Mouse (Mus musculus) left cerebral cortex, adult 2 months (tissue): Measurements from ENCODE around the gene Ptges3. TPM values are rescaled to one million over a fixed set of nuclear protein-coding genes. Genes with fewer than 3 reads are reported as not detected.
"Not testable (repeated sequence)": the region's sequence is repeated elsewhere in the genome, so short reads cannot be mapped to it uniquely, and the experiment has no call there.

Source experiments
- DNase-seq, 2 experiments: peaks; one replicate each; pipeline ENCODE4 v3.0.0; 2021 to 2022; ENCODE audit warnings: low spot score in 2 of 2, mixed read lengths in 1 of 2; ENCODE audit errors: extremely low spot score in 1 of 2
- H3K27ac ChIP-seq: fragments of 200-600 bp; 2 replicates; pipeline ENCODE4 v1.8.1; 2022
- H3K4me3 ChIP-seq: fragments of 200-600 bp; 2 replicates; pipeline ENCODE4 v1.8.1; 2022
- CTCF ChIP-seq: fragments of 200-600 bp; IDR thresholded peaks from 2 replicates; pipeline ENCODE4 v1.8.1; 2022; ENCODE audit warnings: antibody characterized with exemption, mild to moderate bottlenecking, moderate library complexity
- intact Hi-C: fragments of 180-260 bp; cut with DNase I; formaldehyde crosslinking; loops from one replicate; pipeline ENCODE4 v1.15.1; 2025
- total RNA-seq, 2 experiments: library from RNA; stranded (reverse); gene quantifications; 2 replicates each; pipeline ENCODE4 v1.2.3; 2021

Gene Ptges3
- total RNA-seq, 2 experiments from 2014 or later: 121 to 123 TPM

- no peak for DNase-seq
- intact Hi-C loops: no loop called here
- H3K4me3 ChIP-seq: no peak overlapping the region
- H3K27ac ChIP-seq: no peak overlapping the region
- no peak for TF ChIP-seq CTCF
These were observed 18.5 kb upstream of the Ptges3 start for GRCm38 (mm10) chr10:128040293-128040692.

- no peak for DNase-seq
- no peak for TF ChIP-seq CTCF
These were observed 17.1 kb upstream of the Ptges3 start for GRCm38 (mm10) chr10:128041636-128042035.

GRCm38 (mm10) chr10:128042466-128042865 lies 16.3 kb upstream of the Ptges3 start:
- Histone ChIP-seq H3K27ac (no peak overlapping the region), H3K4me3 (no peak overlapping the region)
- TF ChIP-seq CTCF: no peak
- intact Hi-C loops: no loop called here
- no peak for DNase-seq

More at GRCm38 (mm10) chr10:128041636-128042035, 17.1 kb upstream of the Ptges3 start:
- intact Hi-C loops: no loop called here
- Histone ChIP-seq H3K4me3 (no peak overlapping the region), H3K27ac (no peak overlapping the region)

GRCm38 (mm10) chr10:128043041-128043835 lies 15.5 kb upstream of the Ptges3 start:
- intact Hi-C loops: no loop called here
- no peak overlapping the region for H3K27ac ChIP-seq
- no peak for TF ChIP-seq CTCF
- DNase-seq: no peak
- no peak overlapping the region for H3K4me3 ChIP-seq

GRCm38 (mm10) chr10:128048157-128048556 lies 10.6 kb upstream of the Ptges3 start:
- DNase-seq: no peak
- no peak for TF ChIP-seq CTCF
- intact Hi-C loops: no loop called here
- Histone ChIP-seq H3K27ac (no peak overlapping the region), H3K4me3 (no peak overlapping the region)

GRCm38 (mm10) chr10:128049741-128050140 lies 9.0 kb upstream of the Ptges3 start:
- intact Hi-C loops: no loop called here
- no peak overlapping the region for H3K4me3 ChIP-seq
- TF ChIP-seq CTCF: no peak
- no peak for DNase-seq
- H3K27ac ChIP-seq: no peak overlapping the region

GRCm38 (mm10) chr10:128050355-128050754 lies 8.4 kb upstream of the Ptges3 start:
- Histone ChIP-seq H3K4me3 (no peak overlapping the region), H3K27ac (no peak overlapping the region)
- DNase-seq: no peak
- TF ChIP-seq CTCF: no peak
- intact Hi-C loops: no loop called here

GRCm38 (mm10) chr10:128051589-128051988 lies 7.2 kb upstream of the Ptges3 start:
- no peak for TF ChIP-seq CTCF
- Histone ChIP-seq H3K4me3 (no peak overlapping the region), H3K27ac (no peak overlapping the region)
- no peak for DNase-seq
- intact Hi-C loops: no loop called here

GRCm38 (mm10) chr10:128052136-128052535 lies 6.6 kb upstream of the Ptges3 start:
- H3K4me3 ChIP-seq, DNase-seq, intact Hi-C loops, H3K27ac ChIP-seq: not testable (repeated sequence)

GRCm38 (mm10) chr10:128053001-128053400 lies 5.8 kb upstream of the Ptges3 start:
- TF ChIP-seq CTCF: no peak
- no peak for DNase-seq
- Histone ChIP-seq H3K27ac (no peak overlapping the region), H3K4me3 (no peak overlapping the region)
- intact Hi-C loops: no loop called here

GRCm38 (mm10) chr10:128058184-128058583 lies 570 bp upstream of the Ptges3 start:
- no peak; the same call in none of the 2 replicates for TF ChIP-seq CTCF
- intact Hi-C loops: loop anchor here (1.0 kb wide), 1 partner anchor 23 kb away; the partner anchor contains the start of gene Naca
- DNase-seq: no peak
- Histone ChIP-seq H3K4me3 (peak overlapping the region; percentile 62), H3K27ac (peak overlapping the region; percentile 92)

- Histone ChIP-seq H3K27ac (peak overlapping the region; percentile 92), H3K4me3 (peak overlapping the region; percentile 62)
- TF ChIP-seq CTCF: no peak; the same call in 1 of the 2 replicates
- intact Hi-C loops: no loop called here
- DNase-seq: peak; percentile 39 to 42
These were observed 640 bp downstream of the Ptges3 start for GRCm38 (mm10) chr10:128059207-128059981.
